Mouse (Mus musculus) myocyte (in vitro differentiated cells): ENCODE measurements around the gene Tmem86a. TPM values are rescaled to one million over a fixed set of nuclear protein-coding genes. Genes with fewer than 3 reads are reported as not detected.
"Not testable (repeated sequence)": the region's sequence is repeated elsewhere in the genome, so short reads cannot be mapped to it uniquely, and the experiment has no call there.

Experiments used
- H3K27me3 ChIP-seq: one replicate; pipeline ENCODE4 v1.6.1; 2011; ENCODE audit not compliant: control insufficient read depth, insufficient read depth, insufficient read length
- H3K36me3 ChIP-seq: one replicate; pipeline ENCODE4 v1.6.1; 2011; ENCODE audit not compliant: control insufficient read depth, insufficient read depth
- H3K4me2 ChIP-seq: one replicate; pipeline ENCODE4 v1.6.1; 2011; ENCODE audit warnings: low read depth, control low read depth
- H3K4me3 ChIP-seq: one replicate; pipeline ENCODE4 v1.5.1; 2011; ENCODE audit warnings: mild to moderate bottlenecking, control low read depth, moderate library complexity
- H3K79me2 ChIP-seq: one replicate; pipeline ENCODE4 v1.6.1; 2011; ENCODE audit not compliant: control insufficient read depth, insufficient read depth
- H3ac ChIP-seq: one replicate; pipeline ENCODE4 v1.6.1; 2011; ENCODE audit not compliant: control insufficient read depth, insufficient read length
- CEBPB ChIP-seq: IDR thresholded peaks from 2 replicates; pipeline ENCODE4 v1.6.1; 2011; ENCODE audit warnings: mild to moderate bottlenecking, moderate library complexity; ENCODE audit not compliant: poor library complexity, insufficient read depth, severe bottlenecking
- E2F4 ChIP-seq: IDR thresholded peaks from one replicate; pipeline ENCODE4 v1.6.1; 2011; ENCODE audit warnings: mild to moderate bottlenecking, control low read depth, moderate library complexity; ENCODE audit not compliant: insufficient read depth
- MAX ChIP-seq: IDR thresholded peaks from one replicate; pipeline ENCODE4 v1.6.1; 2011; ENCODE audit warnings: low read depth, mild to moderate bottlenecking, control low read depth
- MYOD1 ChIP-seq, 3 experiments: IDR thresholded peaks; one replicate each; pipeline ENCODE4 v1.6.1; 2011; ENCODE audit warnings: control low read depth in 2 of 3, low read depth in 2 of 3, mild to moderate bottlenecking in 2 of 3, moderate library complexity in 1 of 3; ENCODE audit not compliant: insufficient read length in 2 of 3, control insufficient read depth in 1 of 3
- MYOG ChIP-seq, 3 experiments: IDR thresholded peaks; one replicate each; pipeline ENCODE4 v1.6.1; 2011; ENCODE audit warnings: control low read depth in 2 of 3, low read depth in 2 of 3, mild to moderate bottlenecking in 2 of 3; ENCODE audit not compliant: insufficient read length in 2 of 3, control insufficient read depth in 1 of 3, insufficient read depth in 1 of 3
- POLR2A ChIP-seq: IDR thresholded peaks from one replicate; pipeline ENCODE4 v1.6.1; 2011; ENCODE audit warnings: low read depth, mild to moderate bottlenecking, control low read depth, moderate library complexity; ENCODE audit not compliant: insufficient read length
- POLR2AphosphoS2 ChIP-seq: IDR thresholded peaks from one replicate; pipeline ENCODE4 v1.6.1; 2011; ENCODE audit warnings: low read depth, control low read depth; ENCODE audit not compliant: insufficient read length
- REST ChIP-seq: IDR thresholded peaks from one replicate; pipeline ENCODE4 v1.6.1; 2011; ENCODE audit warnings: mild to moderate bottlenecking, control low read depth, moderate library complexity; ENCODE audit not compliant: insufficient read depth, insufficient read length
- SRF ChIP-seq: IDR thresholded peaks from one replicate; pipeline ENCODE4 v1.6.1; 2011; ENCODE audit warnings: low read depth; ENCODE audit not compliant: control insufficient read depth, insufficient read length
- TCF12 ChIP-seq: IDR thresholded peaks from one replicate; pipeline ENCODE4 v1.6.1; 2011; ENCODE audit warnings: mild to moderate bottlenecking, control low read depth; ENCODE audit not compliant: poor library complexity, insufficient read depth, severe bottlenecking
- TCF3 ChIP-seq: IDR thresholded peaks from one replicate; pipeline ENCODE4 v1.6.1; 2011; ENCODE audit warnings: low read depth, control low read depth; ENCODE audit not compliant: insufficient read length
- USF1 ChIP-seq: IDR thresholded peaks from one replicate; pipeline ENCODE4 v1.6.1; 2011; ENCODE audit warnings: low read depth, mild to moderate bottlenecking, control low read depth, moderate library complexity
- polyA plus RNA-seq: library from polyadenylated mRNA; unstranded; fragments of >200 nt; fragmentation: generic; extraction: Trizol; gene quantifications from one replicate; pipeline ENCODE4 v1.2.1, GENCODE M21; 2012; ENCODE audit warnings: missing spikeins

Tmem86a gene
- polyA plus RNA-seq, 1 experiment, result 28.6 TPM

DNA sequence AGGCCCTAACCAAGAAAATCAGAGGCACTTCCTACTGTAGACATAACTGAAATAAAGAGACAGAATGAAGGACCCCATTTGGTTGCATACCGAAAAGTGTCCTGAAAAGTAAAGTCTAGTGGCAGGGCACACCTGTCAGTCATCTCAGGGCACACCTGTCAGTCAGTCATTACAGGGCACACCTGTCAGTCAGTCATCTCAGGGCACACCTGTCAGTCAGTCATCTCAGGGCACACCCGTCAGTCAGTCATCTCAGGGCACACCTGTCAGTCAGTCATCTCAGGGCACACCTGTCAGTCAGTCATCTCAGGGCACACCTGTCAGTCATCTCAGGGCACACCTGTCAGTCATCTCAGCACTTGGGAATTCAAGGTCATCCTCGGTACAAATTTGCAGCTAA, 23.5 kb upstream of the Tmem86a start:
- not testable (repeated sequence) for H3K4me3 ChIP-seq, H3K4me2 ChIP-seq, H3ac ChIP-seq, H3K36me3 ChIP-seq, H3K79me2 ChIP-seq, H3K27me3 ChIP-seq
- TF ChIP-seq TCF12 (peak; percentile 30), MYOD1 (IDR thresholded peaks at IDR 0.05; ENCODE audit: control insufficient read depth in 1 of 3, insufficient read length in 2 of 3, low read depth in 2 of 3) (peak in 2 of 3 experiments; percentile 74 to 93), TCF3 (peak; percentile 57), MYOG (IDR thresholded peaks at IDR 0.05; ENCODE audit: control insufficient read depth in 1 of 3, insufficient read depth in 1 of 3, insufficient read length in 2 of 3, low read depth in 2 of 3) (peak; percentile 5 to 75 (median 71))

DNA sequence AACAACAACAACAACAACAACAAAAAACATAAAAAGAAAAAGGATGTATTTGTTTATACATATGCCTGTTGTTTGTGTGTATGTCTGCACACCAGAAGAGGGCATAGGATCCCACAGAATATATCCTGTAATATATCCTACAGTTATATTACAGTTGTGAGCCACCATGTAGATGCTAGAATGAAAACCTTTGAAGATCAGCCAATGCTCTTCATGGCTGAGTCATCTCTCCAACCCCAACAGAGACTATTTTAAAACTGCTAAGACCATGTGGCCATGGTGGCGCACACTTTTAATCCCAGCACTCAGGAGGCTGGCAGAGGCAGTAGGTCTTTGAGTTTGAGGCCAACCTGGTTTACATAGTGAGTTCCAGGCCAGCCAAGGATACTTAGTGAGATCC, 22.9 kb upstream of the Tmem86a start:
- TF ChIP-seq USF1 (peak; percentile 33), POLR2A (no peak), POLR2AphosphoS2 (no peak)
- no peak overlapping the region for H3K4me3 ChIP-seq
- no peaks in the 10 kb centered on the region for H3K36me3 ChIP-seq
- no peak overlapping the region for H3ac ChIP-seq
- no peak overlapping the region for H3K4me2 ChIP-seq
- no peaks in the 10 kb centered on the region for H3K27me3 ChIP-seq
- H3K79me2 ChIP-seq, result no peaks in the 10 kb centered on the region

DNA sequence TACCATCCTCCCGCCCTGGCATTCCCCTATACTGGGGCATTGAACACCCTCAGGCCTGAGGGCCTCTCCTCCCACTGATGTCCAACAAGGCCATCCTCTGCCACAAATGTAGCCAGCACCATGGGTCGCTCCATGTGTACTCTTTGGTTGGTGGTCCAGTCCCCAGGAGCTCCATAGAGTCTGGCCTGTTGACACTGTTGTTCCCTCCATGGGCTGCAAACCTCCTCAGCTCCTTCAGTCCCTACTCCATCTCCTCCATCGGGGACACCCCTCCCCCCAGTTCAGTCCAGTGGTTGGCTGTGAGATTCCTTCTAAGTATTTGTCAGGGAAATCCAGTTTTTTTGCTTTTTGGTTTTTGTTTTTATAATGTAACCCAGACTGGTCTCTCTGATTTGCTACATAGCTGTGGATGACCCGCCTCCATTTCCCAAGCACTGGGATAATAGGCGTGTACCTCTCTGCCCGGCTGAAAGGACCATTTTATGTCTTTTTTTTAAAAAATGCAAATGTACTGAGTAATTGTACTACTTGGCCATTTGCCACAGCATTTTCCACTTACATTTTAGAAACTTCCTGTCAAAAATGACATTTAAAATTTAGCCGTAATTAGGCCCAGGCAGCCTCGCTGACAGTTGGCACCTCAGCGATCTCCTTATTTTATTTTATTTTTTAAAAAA, 19.7 kb upstream of the Tmem86a start:
- Histone ChIP-seq H3K27me3 (no peaks in the 10 kb centered on the region), H3K36me3 (no peaks in the 10 kb centered on the region), H3K4me2 (peak overlapping the region; percentile 58), H3K79me2 (no peaks in the 10 kb centered on the region), H3ac (no peak overlapping the region), H3K4me3 (no peak overlapping the region)
- TF ChIP-seq E2F4 (no peak), POLR2AphosphoS2 (no peak), REST (no peak), MYOD1 (IDR thresholded peaks at IDR 0.05; ENCODE audit: control insufficient read depth in 1 of 3, insufficient read length in 2 of 3, low read depth in 2 of 3) (no peak), CEBPB (no peak), TCF3 (no peak), USF1 (no peak), MAX (no peak), POLR2A (no peak), SRF (no peak), TCF12 (no peak), MYOG (IDR thresholded peaks at IDR 0.05; ENCODE audit: control insufficient read depth in 1 of 3, insufficient read depth in 1 of 3, insufficient read length in 2 of 3, low read depth in 2 of 3) (no peak)

DNA sequence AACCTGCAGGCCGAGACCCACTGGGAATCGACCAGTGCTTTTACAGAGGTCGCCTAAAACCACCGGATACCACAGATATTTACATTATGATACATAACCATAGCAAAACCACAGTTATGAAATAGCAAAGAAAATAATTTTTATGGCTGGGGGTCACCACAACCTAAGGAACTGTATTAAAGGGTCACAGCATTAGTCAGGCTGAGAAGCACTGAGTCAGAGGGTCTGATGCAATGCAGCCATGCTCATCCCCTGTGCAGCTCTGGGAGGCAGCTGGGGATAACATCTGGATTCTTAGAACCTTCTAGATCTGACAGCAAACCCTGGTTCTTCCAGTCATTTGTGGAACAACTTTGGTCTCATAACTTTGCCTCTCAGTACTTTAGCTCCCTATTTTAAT, 19.0 kb upstream of the Tmem86a start:
- Histone ChIP-seq H3K4me2 (peak overlapping the region; percentile 58), H3K27me3 (no peaks in the 10 kb centered on the region), H3K36me3 (no peaks in the 10 kb centered on the region), H3K4me3 (no peak overlapping the region), H3K79me2 (no peaks in the 10 kb centered on the region), H3ac (no peak overlapping the region)
- TF ChIP-seq MYOD1 (IDR thresholded peaks at IDR 0.05; ENCODE audit: control insufficient read depth in 1 of 3, insufficient read length in 2 of 3, low read depth in 2 of 3), result peak in 1 of 3 experiments; percentile 27
- TF ChIP-seq TCF12, result peak; percentile 12
- no peak for TF ChIP-seq POLR2A
- peak; percentile 96 for TF ChIP-seq CEBPB

- H3K4me3 ChIP-seq, result no peak overlapping the region
- no peak overlapping the region for H3K4me2 ChIP-seq
- no peaks in the 10 kb centered on the region for H3K79me2 ChIP-seq
- no peak overlapping the region for H3ac ChIP-seq
- TF ChIP-seq MYOG (IDR thresholded peaks at IDR 0.05; ENCODE audit: control insufficient read depth in 1 of 3, insufficient read depth in 1 of 3, insufficient read length in 2 of 3, low read depth in 2 of 3) (no peak), USF1 (no peak), TCF12 (no peak), E2F4 (no peak), TCF3 (no peak)
- H3K36me3 ChIP-seq, result no peaks in the 10 kb centered on the region
- H3K27me3 ChIP-seq, result no peaks in the 10 kb centered on the region
Measured at GRCm38 (mm10) chr7:47034785-47035384, 15.5 kb upstream of the Tmem86a start.
